Mouse (Mus musculus): ENCODE data around the gene Zbtb20. TPM values are rescaled to one million over a fixed set of nuclear protein-coding genes. Genes with fewer than 3 reads are reported as not detected.

Zbtb20 gene
- 63.2 and 80.6 TPM in 2 replicates for polyA plus RNA-seq (2014; fragmentation: Nextera tagmentation; extraction: Ambion mirVana)

GRCm38 (mm10) chr16:42875852-42875980, at the start of gene Zbtb20:
TSS of gene Zbtb20 (plus strand) at chr16:42875881.
- Histone ChIP-seq H3K9me3 (ENCODE audit: control insufficient read depth, low read length) (no peaks in the 10 kb centered on the region), H3K27me3 (ENCODE audit: control insufficient read depth, insufficient read depth, low read length) (no peaks in the 10 kb centered on the region), H3K36me3 (ENCODE audit: control insufficient read depth, insufficient read depth, low read length) (no peaks in the 10 kb centered on the region), H3K4me2 (ENCODE audit: low read length) (peak within 1 kb of the TSS; percentile 61), H3K9ac (replicated peaks; ENCODE audit: low read length) (peak within 1 kb of the TSS; percentile 66), H3K4me3 (replicated peaks; ENCODE audit: low read depth, low read length) (peak within 1 kb of the TSS; percentile 71), H3K4me1 (ENCODE audit: control insufficient read depth, insufficient read depth, low read length) (no peaks in the 10 kb centered on the region), H3K27ac (replicated peaks; ENCODE audit: low read depth, low read length) (peak within 1 kb of the TSS; percentile 98)
- WGBS, result 0% methylated on average over 6 of the region's 8 CpGs
- no peak for ATAC-seq (ENCODE audit: low FRiP score, low TSS enrichment)
- DNase-seq, result no peak

- no peak for ATAC-seq (ENCODE audit: low FRiP score, low TSS enrichment)
These were observed 39.7 kb upstream of the Zbtb20 start for GRCm38 (mm10) chr16:42835940-42836339.

GRCm38 (mm10) chr16:42836404-42837120, 39.1 kb upstream of the Zbtb20 start:
- 76% methylated on average over 2 of the region's 2 CpGs for WGBS
- Histone ChIP-seq H3K36me3 (ENCODE audit: control insufficient read depth, insufficient read depth, low read length) (no peaks in the 10 kb centered on the region), H3K4me1 (ENCODE audit: control insufficient read depth, insufficient read depth, low read length) (no peaks in the 10 kb centered on the region), H3K9ac (replicated peaks; ENCODE audit: low read length) (no peak overlapping the region), H3K27ac (replicated peaks; ENCODE audit: low read depth, low read length) (no peak overlapping the region), H3K4me2 (ENCODE audit: low read length) (no peak overlapping the region), H3K4me3 (replicated peaks; ENCODE audit: low read depth, low read length) (no peak overlapping the region), H3K9me3 (ENCODE audit: control insufficient read depth, low read length) (no peaks in the 10 kb centered on the region), H3K27me3 (ENCODE audit: control insufficient read depth, insufficient read depth, low read length) (no peaks in the 10 kb centered on the region)
- DNase-seq (no peak), ATAC-seq (ENCODE audit: low FRiP score, low TSS enrichment) (no peak)

More at GRCm38 (mm10) chr16:42835940-42836339, 39.7 kb upstream of the Zbtb20 start:
- H3K9ac ChIP-seq (replicated peaks; ENCODE audit: low read length), result no peak overlapping the region
- H3K27me3 ChIP-seq (ENCODE audit: control insufficient read depth, insufficient read depth, low read length), result no peaks in the 10 kb centered on the region
- DNase-seq, result peak; percentile 77
- no peak overlapping the region for H3K4me2 ChIP-seq (ENCODE audit: low read length)
- no peaks in the 10 kb centered on the region for H3K9me3 ChIP-seq (ENCODE audit: control insufficient read depth, low read length)
- no peak overlapping the region for H3K4me3 ChIP-seq (replicated peaks; ENCODE audit: low read depth, low read length)
- no peaks in the 10 kb centered on the region for H3K4me1 ChIP-seq (ENCODE audit: control insufficient read depth, insufficient read depth, low read length)
- 68% methylated on average over 5 of the region's 5 CpGs for WGBS
- no peak overlapping the region for H3K27ac ChIP-seq (replicated peaks; ENCODE audit: low read depth, low read length)
- H3K36me3 ChIP-seq (ENCODE audit: control insufficient read depth, insufficient read depth, low read length), result no peaks in the 10 kb centered on the region

- DNase-seq, result no peak
- 95% methylated on average over 4 of the region's 4 CpGs for WGBS
These were observed 37.5 kb upstream of the Zbtb20 start for GRCm38 (mm10) chr16:42838226-42838625.

GRCm38 (mm10) chr16:42857564-42858183, 18.0 kb upstream of the Zbtb20 start:
- no peak overlapping the region for H3K27ac ChIP-seq (replicated peaks; ENCODE audit: low read depth, low read length)
- H3K9me3 ChIP-seq (ENCODE audit: control insufficient read depth, low read length), result 0 out of 2 replicates have a peak, but pooled peaks cover 2% of the 10 kb centered on the region
- 83% methylated on average over 3 of the region's 3 CpGs for WGBS

More at GRCm38 (mm10) chr16:42838226-42838625, 37.5 kb upstream of the Zbtb20 start:
- no peak for ATAC-seq (ENCODE audit: low FRiP score, low TSS enrichment)
- H3K4me1 ChIP-seq (ENCODE audit: control insufficient read depth, insufficient read depth, low read length), result no peaks in the 10 kb centered on the region
- H3K27ac ChIP-seq (replicated peaks; ENCODE audit: low read depth, low read length), result no peak overlapping the region
- H3K4me2 ChIP-seq (ENCODE audit: low read length), result no peak overlapping the region
- H3K4me3 ChIP-seq (replicated peaks; ENCODE audit: low read depth, low read length), result no peak overlapping the region
- H3K9ac ChIP-seq (replicated peaks; ENCODE audit: low read length), result no peak overlapping the region
- no peaks in the 10 kb centered on the region for H3K36me3 ChIP-seq (ENCODE audit: control insufficient read depth, insufficient read depth, low read length)
- no peaks in the 10 kb centered on the region for H3K9me3 ChIP-seq (ENCODE audit: control insufficient read depth, low read length)
- H3K27me3 ChIP-seq (ENCODE audit: control insufficient read depth, insufficient read depth, low read length), result no peaks in the 10 kb centered on the region

GRCm38 (mm10) chr16:42859251-42859650, 16.4 kb upstream of the Zbtb20 start:
- Histone ChIP-seq H3K4me3 (replicated peaks; ENCODE audit: low read depth, low read length) (no peak overlapping the region), H3K4me1 (ENCODE audit: control insufficient read depth, insufficient read depth, low read length) (no peaks in the 10 kb centered on the region), H3K27me3 (ENCODE audit: control insufficient read depth, insufficient read depth, low read length) (no peaks in the 10 kb centered on the region), H3K4me2 (ENCODE audit: low read length) (no peak overlapping the region), H3K9me3 (ENCODE audit: control insufficient read depth, low read length) (0 out of 2 replicates have a peak, but pooled peaks cover 2% of the 10 kb centered on the region), H3K27ac (replicated peaks; ENCODE audit: low read depth, low read length) (no peak overlapping the region), H3K36me3 (ENCODE audit: control insufficient read depth, insufficient read depth, low read length) (no peaks in the 10 kb centered on the region), H3K9ac (replicated peaks; ENCODE audit: low read length) (no peak overlapping the region)
- ATAC-seq (ENCODE audit: low FRiP score, low TSS enrichment) (no peak), DNase-seq (no peak)
- WGBS, result 92% methylated on average over 4 of the region's 4 CpGs

More at GRCm38 (mm10) chr16:42857564-42858183, 18.0 kb upstream of the Zbtb20 start:
- Histone ChIP-seq H3K4me3 (replicated peaks; ENCODE audit: low read depth, low read length) (no peak overlapping the region), H3K36me3 (ENCODE audit: control insufficient read depth, insufficient read depth, low read length) (no peaks in the 10 kb centered on the region), H3K27me3 (ENCODE audit: control insufficient read depth, insufficient read depth, low read length) (no peaks in the 10 kb centered on the region), H3K4me1 (ENCODE audit: control insufficient read depth, insufficient read depth, low read length) (no peaks in the 10 kb centered on the region), H3K9ac (replicated peaks; ENCODE audit: low read length) (no peak overlapping the region), H3K4me2 (ENCODE audit: low read length) (no peak overlapping the region)
- no peak for DNase-seq
- ATAC-seq (ENCODE audit: low FRiP score, low TSS enrichment), result no peak

- H3K9ac ChIP-seq (replicated peaks; ENCODE audit: low read length), result no peak overlapping the region
- H3K27ac ChIP-seq (replicated peaks; ENCODE audit: low read depth, low read length), result no peak overlapping the region
- no peak for ATAC-seq (ENCODE audit: low FRiP score, low TSS enrichment)
- no peak for DNase-seq
- no peaks in the 10 kb centered on the region for H3K4me1 ChIP-seq (ENCODE audit: control insufficient read depth, insufficient read depth, low read length)
- WGBS, result 89% methylated on average over 2 of the region's 2 CpGs
- no peaks in the 10 kb centered on the region for H3K27me3 ChIP-seq (ENCODE audit: control insufficient read depth, insufficient read depth, low read length)
- H3K4me2 ChIP-seq (ENCODE audit: low read length), result no peak overlapping the region
- H3K4me3 ChIP-seq (replicated peaks; ENCODE audit: low read depth, low read length), result no peak overlapping the region
- no peaks in the 10 kb centered on the region for H3K36me3 ChIP-seq (ENCODE audit: control insufficient read depth, insufficient read depth, low read length)
- no peaks in the 10 kb centered on the region for H3K9me3 ChIP-seq (ENCODE audit: control insufficient read depth, low read length)
These were observed 12.4 kb upstream of the Zbtb20 start for GRCm38 (mm10) chr16:42863231-42863630.

- Histone ChIP-seq H3K4me1 (ENCODE audit: control insufficient read depth, insufficient read depth, low read length) (no peaks in the 10 kb centered on the region), H3K36me3 (ENCODE audit: control insufficient read depth, insufficient read depth, low read length) (no peaks in the 10 kb centered on the region), H3K4me2 (ENCODE audit: low read length) (no peak overlapping the region), H3K4me3 (replicated peaks; ENCODE audit: low read depth, low read length) (no peak overlapping the region), H3K9ac (replicated peaks; ENCODE audit: low read length) (no peak overlapping the region), H3K27ac (replicated peaks; ENCODE audit: low read depth, low read length) (no peak overlapping the region), H3K9me3 (ENCODE audit: control insufficient read depth, low read length) (no peaks in the 10 kb centered on the region), H3K27me3 (ENCODE audit: control insufficient read depth, insufficient read depth, low read length) (no peaks in the 10 kb centered on the region)
- WGBS, result 84% methylated on average over 1 of the region's 1 CpGs
- ATAC-seq (ENCODE audit: low FRiP score, low TSS enrichment) (no peak), DNase-seq (no peak)
These were observed 9.6 kb upstream of the Zbtb20 start for GRCm38 (mm10) chr16:42866061-42866460.

GRCm38 (mm10) chr16:42872101-42872500, 3.6 kb upstream of the Zbtb20 start:
- WGBS, result 67% methylated on average over 5 of the region's 5 CpGs
- DNase-seq (no peak), ATAC-seq (ENCODE audit: low FRiP score, low TSS enrichment) (no peak)
- Histone ChIP-seq H3K36me3 (ENCODE audit: control insufficient read depth, insufficient read depth, low read length) (no peaks in the 10 kb centered on the region), H3K9ac (replicated peaks; ENCODE audit: low read length) (no peak overlapping the region), H3K4me3 (replicated peaks; ENCODE audit: low read depth, low read length) (no peak overlapping the region), H3K4me1 (ENCODE audit: control insufficient read depth, insufficient read depth, low read length) (no peaks in the 10 kb centered on the region), H3K4me2 (ENCODE audit: low read length) (no peak overlapping the region), H3K27ac (replicated peaks; ENCODE audit: low read depth, low read length) (no peak overlapping the region), H3K9me3 (ENCODE audit: control insufficient read depth, low read length) (no peaks in the 10 kb centered on the region), H3K27me3 (ENCODE audit: control insufficient read depth, insufficient read depth, low read length) (no peaks in the 10 kb centered on the region)

Data from midbrain, embryonic 14.5 days (tissue).